Mouse (Mus musculus): ENCODE results near the gene Lmnb2.

GRCm38 (mm10) chr10:80904709-80905108 lies 13.3 kb downstream of the Lmnb2 start:
- TF ChIP-seq GATA1 (IDR thresholded peaks at IDR 0.05; ENCODE audit: borderline replicate concordance, low read length) (no peak), FLI1 (IDR thresholded peaks at IDR 0.05; ENCODE audit: low read length) (no peak)

Data from megakaryocyte, embryonic 14.5 days (primary cell).